Mouse (Mus musculus): ENCODE results near the gene Btk.

The Btk gene

DNA sequence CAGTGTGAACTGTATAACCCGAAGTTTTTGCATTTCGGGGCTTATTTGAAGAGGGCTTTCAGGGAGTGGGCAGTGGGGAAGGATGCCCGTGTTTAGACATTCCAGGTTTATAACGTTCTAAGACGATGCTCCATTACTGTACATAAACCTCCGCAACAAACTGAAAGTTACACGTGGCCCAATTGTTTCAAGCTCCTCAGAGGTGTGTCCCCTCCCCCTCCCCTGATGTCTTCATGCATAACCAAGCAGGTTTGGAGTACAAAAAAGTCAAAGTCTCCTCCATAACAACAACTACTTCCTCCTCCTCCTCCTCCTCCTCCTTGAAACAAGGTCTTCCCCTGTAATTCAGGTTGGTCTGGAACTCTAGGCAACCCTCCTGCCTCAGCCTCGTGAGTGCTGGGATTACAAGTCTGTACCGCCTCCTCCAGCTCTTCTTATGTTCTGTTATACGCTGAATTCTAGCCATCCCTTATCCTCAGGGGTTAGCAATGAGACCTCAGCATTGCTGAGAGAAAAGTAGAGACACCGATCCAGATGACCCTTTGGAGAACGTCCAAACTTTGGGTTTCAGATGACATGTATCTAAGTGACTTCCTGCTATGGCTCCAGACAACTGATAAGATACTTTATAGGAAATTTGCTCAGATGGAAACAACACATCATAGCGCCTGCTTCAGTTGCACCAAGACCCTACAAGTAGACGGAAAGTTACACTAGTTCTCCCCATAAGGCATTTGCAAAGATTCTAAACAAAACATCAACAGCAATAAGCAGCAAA lies 2.7 kb downstream of the Btk start:
- DNase-seq (ENCODE audit: low read depth, low spot score), result no peak

DNA sequence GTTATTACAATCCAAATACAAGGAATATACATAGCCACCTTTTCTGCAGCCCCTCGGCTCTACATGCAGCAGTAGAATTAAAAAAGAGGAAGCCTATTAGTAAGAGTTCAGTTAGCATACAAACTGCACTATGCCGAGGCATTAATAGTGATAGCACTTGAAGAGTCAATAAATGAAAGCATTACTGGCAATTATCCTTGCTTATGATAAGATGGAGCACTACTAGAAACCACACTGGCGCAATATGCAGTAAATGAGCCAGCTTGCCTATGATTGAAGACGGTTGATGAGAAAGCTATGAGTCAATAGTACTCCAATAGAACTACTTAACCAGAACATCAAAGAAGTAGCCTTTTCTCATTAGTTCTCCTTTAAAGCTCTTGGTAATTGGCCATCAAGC lies 5.5 kb downstream of the Btk start:
- DNase-seq (ENCODE audit: low read depth, low spot score), result no peak

DNA sequence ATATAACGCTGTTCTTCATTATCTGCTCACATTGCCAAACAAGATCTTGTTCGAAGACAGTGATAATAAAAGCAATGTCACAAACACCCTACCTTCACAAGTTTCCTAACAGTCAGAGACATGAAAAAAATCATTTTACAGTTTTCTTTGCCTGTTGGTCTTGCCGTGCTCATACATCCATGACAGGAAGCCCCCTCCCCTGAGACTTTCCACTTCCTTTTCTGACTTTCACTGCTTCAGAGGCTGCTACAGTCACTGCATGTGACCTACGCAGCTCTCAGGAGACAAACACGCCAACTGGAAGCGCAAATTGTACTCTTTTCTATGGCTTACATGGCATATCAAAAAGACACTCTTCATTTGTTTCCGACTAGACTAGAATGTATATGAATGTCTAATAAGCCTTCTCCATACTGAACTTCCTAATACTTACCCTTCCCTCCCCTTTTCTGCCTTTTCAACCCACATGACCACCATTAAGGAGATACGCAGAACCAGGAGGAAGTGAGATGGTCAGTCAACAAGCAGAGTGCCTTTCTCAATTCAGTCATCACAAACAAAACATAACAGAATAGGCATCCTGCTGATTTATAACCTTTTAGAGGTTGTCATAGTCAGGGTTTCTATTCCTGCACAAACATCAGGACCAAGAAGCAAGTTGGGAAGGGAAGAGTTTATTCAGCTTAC lies 16.7 kb downstream of the Btk start:
- DNase-seq (ENCODE audit: low read depth, low spot score), result no peak

DNA sequence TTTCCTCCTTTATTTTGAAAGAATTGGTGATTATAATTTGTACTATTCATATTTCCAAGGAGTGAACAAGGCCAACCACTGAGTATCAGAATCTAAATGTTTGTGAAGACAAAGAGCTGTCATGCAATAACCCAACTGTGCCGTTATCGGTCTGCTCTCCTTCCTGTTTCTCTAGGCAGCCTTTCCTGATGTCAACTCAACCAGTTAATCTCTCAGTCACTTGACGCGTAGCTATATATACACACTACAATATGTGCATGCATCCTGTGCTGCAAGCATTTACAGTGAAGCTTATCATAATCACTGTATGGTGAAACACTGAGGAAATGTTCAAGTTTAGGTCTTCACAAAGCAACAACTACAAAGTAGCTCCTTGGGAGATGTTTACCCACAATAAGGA lies 19.0 kb downstream of the Btk start:
- DNase-seq (ENCODE audit: low read depth, low spot score), result no peak

DNA sequence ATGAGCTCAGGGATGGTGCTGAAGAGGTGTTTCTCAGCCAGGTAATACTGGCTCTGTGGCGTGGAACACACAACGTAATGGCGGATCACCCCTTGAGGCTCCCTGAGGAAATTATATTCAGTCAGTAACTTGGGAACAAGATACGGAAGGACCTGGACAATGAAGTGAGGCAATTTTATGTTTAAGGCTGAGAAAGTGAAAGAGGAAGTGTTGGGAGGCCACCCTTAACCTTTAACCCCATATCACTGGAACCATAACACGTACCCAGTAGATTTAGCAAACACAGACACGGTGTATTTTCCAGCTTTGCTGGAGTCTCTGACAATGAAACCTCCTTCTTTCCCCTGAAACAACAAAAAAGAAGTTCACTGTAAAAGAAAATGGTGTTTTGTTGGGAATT lies 28.9 kb downstream of the Btk start:
- no peak for DNase-seq (ENCODE audit: low read depth, low spot score)

DNA sequence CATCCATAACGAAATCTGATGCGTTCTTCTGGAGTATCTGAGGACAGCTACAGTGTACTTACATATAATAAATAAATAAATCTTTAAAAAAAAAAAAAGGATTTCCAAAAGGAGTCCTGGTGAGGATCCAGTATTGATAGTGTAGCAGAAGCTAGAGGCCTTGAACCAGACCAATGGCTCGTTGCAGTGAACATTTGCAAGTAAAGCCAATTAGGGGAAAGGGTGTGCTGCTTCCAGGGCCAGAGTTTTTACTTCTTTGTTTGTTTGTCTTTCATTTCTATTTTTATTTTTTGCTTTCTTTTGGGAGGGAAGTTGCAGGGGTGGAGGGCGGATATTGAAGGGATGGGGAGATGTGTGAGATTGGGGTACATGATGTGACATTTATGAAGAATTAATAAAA lies 30.0 kb downstream of the Btk start:
- no peak for DNase-seq (ENCODE audit: low read depth, low spot score)

DNA sequence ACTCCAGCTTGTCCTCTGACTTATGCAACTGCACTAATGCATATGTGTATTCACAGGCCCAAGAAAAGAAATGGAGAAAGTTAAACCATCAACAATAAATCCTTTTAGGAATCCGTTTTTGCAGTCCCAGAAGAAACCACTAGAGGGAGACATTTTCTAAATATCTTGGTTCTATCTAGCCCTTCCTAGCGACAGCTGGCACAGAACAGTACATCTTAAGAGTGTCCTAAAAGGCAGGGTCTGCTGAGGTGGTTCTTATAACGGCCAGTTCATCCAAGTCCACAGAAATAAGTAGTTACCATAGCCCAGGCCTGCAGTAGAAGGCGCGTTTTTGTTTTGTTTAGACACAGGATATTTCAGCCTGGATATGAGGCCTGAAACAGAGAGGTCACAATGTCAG lies 32.5 kb downstream of the Btk start:
- peak; percentile 81 for DNase-seq (ENCODE audit: low read depth, low spot score)

DNA sequence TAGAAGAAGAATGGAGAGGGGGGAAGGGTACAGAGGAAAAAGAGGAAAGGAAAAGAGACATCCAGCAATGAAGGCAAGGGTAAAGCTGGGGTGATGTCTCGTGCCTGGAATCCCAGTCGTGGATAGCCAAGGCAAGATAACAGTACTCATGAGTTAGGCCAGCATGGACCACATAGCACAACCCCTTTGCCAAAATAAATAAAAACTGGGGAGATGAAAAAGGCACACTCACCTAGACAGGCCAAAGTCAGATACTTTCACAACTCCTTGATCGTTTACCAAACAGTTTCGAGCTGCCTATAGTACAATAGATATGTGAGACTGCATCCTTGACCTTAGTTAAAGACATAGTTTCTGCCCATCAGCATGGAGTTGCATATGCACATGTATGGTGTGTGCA lies 36.0 kb downstream of the Btk start:
- DNase-seq (ENCODE audit: low read depth, low spot score), result no peak

DNA sequence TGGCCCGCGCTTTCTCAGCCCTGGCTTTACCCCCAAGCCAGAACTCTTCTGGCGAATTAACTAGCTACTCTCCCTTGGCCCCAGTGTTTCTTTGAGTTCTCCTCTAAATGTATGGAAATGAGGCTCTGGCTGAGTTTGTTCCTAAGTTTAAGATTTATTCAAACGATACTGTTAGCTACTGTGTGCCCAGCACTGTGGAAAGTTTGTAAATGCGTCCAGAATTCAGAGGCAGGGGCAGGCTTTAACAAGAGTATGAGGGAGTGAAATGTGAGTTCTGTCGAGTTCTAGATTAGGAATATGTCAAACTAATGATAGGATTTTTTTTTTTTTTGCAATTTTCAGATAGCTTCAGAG lies 41.4 kb downstream of the Btk start:
- DNase-seq (ENCODE audit: low read depth, low spot score), result no peak

DNA sequence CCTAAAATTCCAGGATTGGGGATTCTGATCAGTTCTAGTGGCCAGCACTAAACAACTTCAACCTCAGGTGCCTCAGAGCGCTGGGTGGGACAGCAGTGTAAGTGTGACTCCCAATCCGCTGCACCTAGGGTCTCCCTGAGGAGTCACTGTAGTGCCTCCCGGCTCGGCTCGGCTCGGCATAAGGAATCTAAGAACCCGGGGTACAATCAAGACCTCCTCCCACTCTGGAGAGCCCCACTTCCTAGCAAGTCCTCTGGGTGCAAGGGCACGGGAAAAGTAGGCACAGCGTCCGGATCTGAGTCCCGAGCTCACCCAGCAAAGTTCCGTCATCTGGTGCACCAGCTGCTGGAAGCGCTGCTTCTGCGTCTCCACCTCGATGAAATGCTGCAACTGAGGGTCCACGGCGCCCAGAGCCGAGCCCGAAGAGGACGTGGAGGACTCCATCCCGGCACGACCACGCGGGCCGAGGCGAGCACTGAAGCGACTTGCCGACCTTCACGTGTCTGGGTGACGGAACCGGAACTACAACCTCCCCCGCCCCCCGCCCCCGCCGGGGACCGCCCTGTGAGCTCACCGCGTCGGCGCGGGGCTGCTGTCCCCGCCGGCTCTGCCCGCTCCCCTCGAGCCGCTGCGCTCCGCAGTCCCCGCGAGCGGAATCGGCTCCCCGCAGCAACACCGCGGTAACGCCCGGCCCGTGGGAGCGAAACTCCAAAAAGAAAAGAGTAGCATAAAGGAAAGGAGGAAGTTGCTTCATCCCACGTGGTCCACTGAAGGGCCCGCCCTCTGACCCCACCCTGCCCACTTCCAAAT lies 42.0 kb downstream of the Btk start, which contains the start of gene Timm8a1:
TSS of gene Timm8a1 (minus strand) at position 721 of the 810 bp plus-strand sequence.
- peak; percentile 65 for DNase-seq (ENCODE audit: low read depth, low spot score)

DNA sequence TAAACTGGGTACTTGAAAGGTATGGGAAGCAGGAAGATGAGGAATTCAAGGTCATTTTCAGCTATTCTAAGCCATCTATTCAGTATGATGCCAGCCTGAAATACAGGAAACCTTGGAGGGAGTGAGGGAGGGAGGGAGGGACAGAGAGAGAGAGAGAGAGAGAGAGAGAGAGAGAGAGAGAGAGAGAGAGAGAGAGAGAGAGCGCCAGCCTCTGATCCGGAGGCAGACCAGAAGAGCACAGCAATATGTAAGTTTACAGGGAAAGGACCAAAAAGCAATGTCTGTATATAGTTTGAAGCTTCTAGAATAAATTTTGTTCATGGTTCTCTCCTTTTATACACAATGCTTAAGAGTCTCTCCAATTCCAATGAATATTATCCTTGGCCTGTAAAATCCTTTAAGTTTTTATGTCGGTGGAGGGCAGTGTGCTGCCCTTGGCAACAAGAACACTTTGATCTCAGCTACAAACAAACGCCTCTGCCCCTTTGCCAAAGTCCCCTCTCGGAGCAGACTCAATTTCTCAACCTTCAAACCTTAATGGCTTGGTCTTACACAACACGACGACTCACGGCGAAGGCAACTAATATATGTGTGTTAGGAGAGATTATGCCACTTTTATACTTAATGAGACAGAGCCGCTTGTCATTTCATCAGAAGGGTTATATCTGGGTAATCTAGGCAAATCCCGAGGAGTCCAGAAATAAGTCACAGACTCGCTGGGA lies 42.8 kb downstream of the Btk start:
- peak; percentile 55 for DNase-seq (ENCODE audit: low read depth, low spot score)

DNA sequence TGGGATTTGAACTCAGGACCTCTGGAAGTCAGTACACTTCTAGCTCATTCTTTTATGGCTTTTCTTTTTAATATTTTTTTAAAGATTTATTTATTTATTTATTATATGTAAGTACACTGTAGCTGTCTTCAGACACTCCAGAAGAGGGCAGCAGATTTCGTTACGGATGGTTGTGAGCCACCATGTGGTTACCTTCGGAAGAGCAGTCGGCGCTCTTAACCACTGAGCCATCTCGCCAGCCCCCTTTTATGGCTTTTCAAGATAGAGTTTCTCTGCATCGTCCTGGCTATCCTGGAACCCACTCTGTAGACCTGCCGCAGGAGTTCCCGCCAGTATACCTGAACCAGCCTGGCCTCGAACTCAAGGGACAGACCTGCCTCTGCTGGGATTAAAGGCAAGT lies 43.6 kb downstream of the Btk start:
- peak; percentile 52 for DNase-seq (ENCODE audit: low read depth, low spot score)

DNA sequence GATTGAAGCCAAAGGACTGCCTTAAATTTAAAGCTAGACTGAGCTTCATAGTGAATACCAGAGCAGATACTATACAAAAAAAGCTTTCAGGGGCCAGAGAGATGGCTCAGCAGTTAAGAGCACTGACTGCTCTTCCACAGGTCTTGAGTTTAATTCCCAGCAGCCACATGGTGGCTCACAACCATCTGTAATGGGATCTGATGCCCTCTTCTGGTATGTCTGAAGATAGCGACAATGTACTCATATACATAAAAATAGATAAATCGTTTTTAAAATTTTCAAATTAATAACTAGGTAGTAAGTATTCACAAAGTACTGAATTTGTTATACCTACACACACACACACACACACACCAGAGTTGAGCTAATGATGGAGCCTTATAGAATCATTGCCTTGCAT lies 50.0 kb downstream of the Btk start:
- no peak for DNase-seq (ENCODE audit: low read depth, low spot score)

DNA sequence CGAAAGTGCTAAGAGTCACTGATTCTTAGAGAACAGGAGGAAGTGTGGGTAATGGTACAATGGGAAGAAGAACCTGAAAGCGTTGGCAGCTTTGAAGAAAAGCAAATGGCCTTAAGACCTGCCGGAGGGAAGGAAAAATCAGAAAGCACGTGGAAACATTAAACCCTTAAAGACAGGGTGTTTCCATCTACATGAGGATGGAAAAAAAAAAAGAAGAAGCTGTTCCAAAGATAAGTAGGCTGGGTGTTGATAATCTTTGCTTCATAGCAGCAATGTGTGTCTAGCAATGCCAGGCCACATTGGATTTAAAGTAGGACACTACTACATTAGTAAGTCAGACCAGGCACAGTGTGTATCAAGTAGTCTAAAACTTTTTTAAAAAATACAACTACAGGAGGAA lies 58.1 kb downstream of the Btk start:
- no peak for DNase-seq (ENCODE audit: low read depth, low spot score)

DNA sequence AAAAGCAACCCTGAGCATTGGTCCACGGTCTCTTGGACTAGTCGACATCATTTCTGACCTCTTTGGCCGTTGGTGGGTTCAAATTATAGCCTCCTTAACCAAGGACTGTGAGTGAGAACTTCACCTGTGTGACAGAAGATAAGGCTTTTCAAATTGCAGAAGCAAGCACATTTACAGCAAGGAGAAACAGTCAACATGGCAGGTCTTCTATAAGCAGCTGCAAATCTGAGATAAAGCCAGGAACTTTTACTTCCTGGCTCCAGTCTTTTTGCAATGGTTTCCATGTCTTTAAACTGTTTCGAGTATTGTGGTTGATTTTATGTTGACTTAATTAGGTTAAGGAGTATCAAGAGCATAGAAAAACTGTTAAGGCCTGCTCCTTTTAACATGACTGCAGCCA lies 59.6 kb downstream of the Btk start:
- no peak for DNase-seq (ENCODE audit: low read depth, low spot score)

DNA sequence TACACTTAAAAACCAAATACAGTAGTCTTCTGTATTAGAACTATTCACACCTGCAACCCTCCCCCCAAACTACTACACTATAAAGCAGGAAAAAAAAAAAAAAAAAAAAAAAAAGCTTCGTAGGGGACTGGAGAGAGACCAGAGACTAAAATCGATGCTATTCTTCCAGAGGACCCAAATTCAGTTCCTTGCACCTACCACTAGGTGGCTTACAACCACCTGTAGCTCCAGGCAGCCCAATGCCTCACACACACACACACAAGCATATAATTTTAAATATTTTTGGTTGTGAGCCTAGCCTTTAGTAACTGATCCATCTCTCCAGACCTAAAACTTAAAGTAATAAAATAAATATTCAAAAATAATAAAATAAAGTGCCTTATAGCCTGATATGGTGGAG lies 73.9 kb downstream of the Btk start:
- DNase-seq (ENCODE audit: low read depth, low spot score), result peak; percentile 8

DNA sequence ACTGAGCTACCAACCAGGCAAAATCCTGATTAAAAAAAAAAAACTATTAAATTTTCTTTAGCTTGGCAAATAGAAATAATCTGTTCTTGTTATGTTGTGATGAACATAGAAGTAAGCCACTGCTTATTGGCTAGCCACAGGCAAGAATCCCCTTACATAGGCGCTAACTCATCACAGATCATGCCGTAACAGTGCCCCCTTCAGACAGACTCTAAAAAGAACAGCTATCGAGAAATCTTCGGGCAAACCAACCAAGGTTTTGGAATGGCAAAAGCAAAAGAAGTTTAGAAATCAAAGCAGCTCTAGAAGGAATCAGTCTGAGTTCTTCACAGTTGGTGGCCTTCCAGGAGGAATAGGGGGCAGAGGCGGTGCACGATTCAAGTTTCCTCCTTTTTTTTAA lies 75.4 kb downstream of the Btk start:
- no peak for DNase-seq (ENCODE audit: low read depth, low spot score)

DNA sequence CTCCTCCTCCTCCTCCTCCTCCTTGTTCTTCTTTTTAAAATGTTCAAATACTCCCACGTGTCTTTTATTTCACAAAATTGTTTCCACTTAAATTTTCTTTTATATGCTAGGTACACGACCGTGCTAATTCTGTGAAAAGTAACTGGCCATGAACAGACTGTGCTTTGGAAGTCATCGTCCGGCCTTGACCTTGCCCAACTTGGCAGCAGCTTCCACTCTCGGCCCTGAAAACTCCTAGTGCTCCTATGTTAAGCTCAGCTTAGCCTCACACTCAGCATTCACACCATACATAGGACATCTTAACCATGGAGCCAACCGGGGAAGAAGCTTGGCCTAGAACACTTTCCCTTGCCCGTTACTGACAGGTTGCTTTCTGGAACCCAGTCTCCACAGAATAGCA lies 82.7 kb downstream of the Btk start:
- no peak for DNase-seq (ENCODE audit: low read depth, low spot score)

Measured in 3T3-L1 (cell line).